Mouse (Mus musculus) forelimb bud, embryonic 11.5 days (tissue): ENCODE measurements at regions not wholly inside any gene's neighbourhood (a gene's known extent, or its start where the extent isn't known, plus 50 kb on each side); places are given as distances from the start of the nearest gene placed in this dataset.
"Not testable (repeated sequence)": the region's sequence is repeated elsewhere in the genome, so short reads cannot be mapped to it uniquely, and the experiment has no call there.

Experiments
- DNase-seq: peaks from one replicate; pipeline ENCODE4 v3.0.0-alpha.2; 2012; ENCODE audit warnings: low read depth, low spot score

- no peak for DNase-seq
Measured at GRCm38 (mm10) chr1:189156906-189157305, 149.3 kb upstream of the Kctd3 start.

- DNase-seq, result no peak
Measured at GRCm38 (mm10) chr1:189154376-189154775, 146.7 kb upstream of the Kctd3 start.

- DNase-seq, result no peak
Measured at GRCm38 (mm10) chr1:189153150-189153549, 145.5 kb upstream of the Kctd3 start.

DNA sequence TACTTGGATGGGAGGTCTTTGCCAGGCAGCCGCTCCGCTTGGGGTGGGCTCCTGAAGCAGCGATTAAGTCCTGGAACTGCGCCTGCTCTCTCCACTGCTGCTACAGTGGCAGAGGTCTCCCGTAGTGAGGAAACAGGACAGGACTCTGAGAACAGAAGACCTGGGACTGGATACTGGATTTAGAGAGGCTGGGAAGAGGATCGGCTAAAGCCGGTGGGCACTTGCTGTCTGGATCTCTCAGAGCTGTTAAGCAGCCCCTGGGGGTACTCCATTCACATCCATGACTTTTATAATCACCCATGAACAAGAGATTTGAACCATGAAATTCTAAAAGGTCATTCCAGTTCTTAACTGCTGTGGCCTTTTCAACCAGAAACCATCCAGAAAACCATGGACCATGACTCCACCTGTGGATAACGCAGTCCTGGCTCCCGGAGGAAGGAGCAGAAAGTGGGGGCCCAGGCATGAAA, 135.4 kb upstream of the Kctd3 start:
- DNase-seq, result no peak

- DNase-seq, result no peak
Measured at GRCm38 (mm10) chr1:189142551-189142950, 134.9 kb upstream of the Kctd3 start.

DNA sequence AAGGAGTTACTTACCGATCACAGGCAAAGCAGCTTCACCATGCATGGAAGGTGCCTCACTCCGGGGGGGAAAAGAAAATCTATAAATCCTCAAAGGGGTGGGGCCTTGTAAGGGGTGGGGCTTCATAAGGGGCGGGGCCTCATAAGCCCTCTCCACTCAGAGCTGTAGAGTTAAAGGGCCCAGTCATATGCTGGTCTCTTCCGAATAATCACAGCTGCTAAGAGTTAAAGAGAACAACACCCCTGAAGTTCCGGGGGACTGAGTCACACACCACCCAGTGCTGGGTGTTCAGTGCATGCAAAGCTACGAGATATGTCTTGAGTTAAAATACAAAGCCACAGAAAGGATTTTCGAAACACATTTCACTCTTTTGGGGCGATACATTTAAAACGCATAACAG, 134.1 kb upstream of the Kctd3 start:
- DNase-seq, result no peak

- no peak for DNase-seq
Measured at GRCm38 (mm10) chr1:189136731-189137385, 129.2 kb upstream of the Kctd3 start.

DNA sequence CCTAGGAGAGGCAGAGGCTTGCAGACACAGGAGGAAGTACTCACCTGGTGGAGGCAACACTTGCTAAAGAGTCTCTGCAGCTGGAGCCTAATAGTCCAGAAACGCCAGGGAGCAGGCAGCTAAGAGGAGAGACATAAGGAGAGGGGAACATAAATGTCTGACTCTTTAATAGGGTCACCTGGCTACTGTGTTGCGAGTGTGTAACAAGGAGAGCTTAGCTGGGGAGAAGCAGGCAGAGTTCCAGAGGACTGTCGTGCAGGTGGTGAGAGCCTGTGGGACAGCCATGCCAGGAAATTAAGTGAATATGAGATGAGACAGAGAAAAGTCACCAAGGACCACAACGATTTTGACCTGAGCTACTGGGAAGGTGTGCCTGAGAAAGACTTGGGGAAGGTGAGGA, 128.2 kb upstream of the Kctd3 start:
- DNase-seq, result no peak

GRCm38 (mm10) chr1:189128706-189129105, 121.1 kb upstream of the Kctd3 start:
- DNase-seq, result no peak

DNA sequence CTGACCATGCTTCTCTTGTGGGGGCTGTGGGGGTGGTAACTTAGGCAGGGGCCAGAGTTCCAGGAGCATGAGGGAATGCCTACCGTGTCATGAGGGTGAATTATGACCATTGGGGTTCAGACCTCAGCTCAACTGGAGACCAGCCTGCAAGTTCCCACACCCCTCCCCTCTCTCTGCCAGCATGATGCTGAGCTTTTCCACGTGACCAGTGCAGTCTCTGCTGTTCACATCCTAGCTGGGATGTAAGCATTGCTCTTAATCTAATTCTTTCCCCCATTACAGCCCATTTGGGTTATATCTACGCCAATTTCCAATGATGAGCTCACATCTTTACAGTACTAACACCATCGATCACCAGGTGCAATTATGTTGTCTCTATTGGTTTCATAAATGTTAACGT, 120.6 kb upstream of the Kctd3 start:
- not testable (repeated sequence) for DNase-seq

DNA sequence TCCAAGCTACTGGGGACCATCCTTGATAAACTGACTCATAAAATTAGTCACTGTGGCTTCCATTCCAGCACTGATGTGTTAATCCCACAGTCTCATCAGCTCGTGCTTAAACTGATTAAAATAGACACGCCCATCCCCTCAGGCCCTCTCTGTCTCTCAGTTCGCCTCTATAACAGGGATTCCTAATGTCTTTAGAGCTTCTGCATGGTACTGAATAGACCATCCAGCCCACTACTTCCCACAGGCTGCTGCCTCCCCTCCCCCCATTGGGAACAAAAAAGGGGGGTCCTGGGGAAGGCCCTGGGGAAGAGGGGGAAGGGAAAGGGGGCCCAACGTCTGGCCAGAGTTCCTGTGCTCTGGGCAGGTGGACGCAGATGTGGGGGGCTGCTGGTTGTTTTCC, 119.7 kb upstream of the Kctd3 start:
- no peak for DNase-seq

DNA sequence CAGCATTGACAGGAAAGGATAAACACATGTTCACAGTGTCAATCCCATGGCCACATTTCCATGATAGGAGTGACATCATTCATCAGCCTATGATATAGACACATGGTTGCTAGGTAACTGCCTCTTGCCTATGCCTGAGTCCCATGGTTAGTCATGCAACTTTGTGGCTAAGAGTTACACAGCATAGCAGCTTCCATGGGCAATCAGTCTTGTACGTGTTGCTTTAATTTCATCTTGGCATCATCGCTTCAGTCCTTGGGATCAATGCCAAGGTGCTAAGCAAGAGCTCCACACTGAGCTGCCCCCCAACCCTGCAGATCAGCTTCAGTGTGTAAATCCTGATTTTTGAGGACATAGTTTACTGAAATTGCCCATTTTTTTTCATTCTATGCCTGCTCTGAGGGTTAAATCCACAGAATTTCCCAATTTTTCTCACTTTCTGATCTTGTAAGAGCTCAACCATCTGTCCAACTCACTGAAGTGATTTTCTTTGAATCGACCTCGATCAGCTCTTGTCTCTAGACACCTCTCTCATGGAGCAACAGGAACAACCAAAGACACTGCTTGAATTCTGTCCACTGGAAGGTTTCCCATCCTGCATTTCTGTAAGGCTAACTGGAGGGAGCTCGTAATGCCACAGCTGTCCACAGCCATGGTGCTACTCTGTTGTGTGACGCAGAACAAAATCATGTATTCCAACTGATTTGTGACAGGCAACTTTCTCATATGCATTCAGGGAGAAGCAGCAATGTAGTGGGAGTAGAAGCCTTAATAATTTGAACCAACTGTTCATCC, 112.5 kb upstream of the Kctd3 start:
- DNase-seq, result no peak

DNA sequence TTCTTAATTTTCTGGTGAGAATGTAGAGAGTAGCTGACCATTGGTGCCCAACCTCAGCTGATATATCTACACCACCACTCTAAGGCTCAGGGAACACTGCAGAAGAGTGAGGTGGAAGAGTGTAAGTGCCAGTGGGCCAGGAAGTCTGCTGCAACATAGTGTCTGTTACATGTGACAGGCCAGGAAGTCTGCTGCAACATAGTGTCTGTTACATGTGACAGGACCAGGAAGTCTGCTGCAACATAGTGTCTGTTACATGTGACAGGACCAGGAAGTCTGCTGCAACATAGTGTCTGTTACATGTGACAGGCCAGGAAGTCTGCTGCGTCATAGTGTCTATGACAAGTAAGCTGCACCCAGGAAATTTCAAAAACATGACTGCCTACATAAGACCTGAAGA, 111.4 kb upstream of the Kctd3 start:
- DNase-seq, result not testable (repeated sequence)

- DNase-seq, result no peak
Measured at GRCm38 (mm10) chr1:189118582-189118981, 110.9 kb upstream of the Kctd3 start.

DNA sequence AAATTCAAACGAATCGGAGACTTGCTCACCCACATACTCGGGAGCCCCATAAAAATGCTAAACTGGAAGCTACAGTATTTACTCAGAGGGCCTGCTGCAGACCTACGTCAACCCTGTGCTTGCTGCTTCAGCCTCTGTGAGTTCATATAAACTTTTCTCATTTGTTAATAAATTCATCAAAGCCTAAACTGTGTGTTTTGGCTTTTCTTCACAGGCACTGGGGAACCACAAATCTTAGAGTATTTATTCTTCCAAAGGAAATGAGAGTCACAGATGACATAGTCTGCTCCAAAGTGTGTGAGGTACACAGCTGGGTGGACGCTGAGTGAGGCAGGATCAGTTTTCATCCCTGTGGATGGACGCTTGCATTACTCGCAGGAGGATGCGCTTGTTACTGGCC, 108.3 kb upstream of the Kctd3 start:
- DNase-seq, result no peak

GRCm38 (mm10) chr1:189115279-189115678, 107.6 kb upstream of the Kctd3 start:
- DNase-seq, result no peak

DNA sequence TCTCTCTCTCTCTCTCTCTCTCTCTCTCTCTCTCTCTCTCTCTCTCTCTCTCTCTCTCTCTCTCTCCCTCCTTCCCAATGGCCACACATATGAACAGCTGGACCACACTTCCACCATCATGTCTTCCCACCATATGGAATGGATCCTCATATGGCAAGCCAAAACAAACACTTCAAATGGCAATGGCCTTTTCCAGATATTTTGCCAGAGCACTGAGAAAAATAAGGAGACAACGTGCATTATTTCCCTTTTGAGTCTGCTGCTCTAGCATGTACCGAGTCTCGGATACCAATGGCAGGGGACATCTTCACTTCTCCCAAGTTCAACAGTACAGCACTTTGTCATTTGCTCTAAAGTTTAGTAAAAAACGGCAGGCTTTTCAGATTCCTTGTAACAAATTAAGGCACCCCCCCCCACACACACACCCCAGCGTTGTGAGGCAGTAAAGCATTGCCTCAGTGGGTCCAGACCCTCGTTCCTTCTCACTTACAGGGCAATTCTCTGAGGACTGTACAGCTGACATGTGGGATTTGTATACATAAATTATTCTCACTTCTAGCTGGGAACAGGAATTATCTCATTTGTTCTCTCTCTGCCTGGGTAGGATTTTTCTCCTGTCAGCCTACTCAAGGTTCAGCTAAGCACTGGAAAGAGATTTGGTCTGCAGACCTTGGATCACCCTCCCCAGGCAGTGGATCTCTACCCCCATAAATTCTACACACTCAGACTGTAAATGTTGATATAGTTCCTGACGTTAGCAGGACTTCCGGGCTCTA, 100.8 kb upstream of the Kctd3 start:
- no peak for DNase-seq

DNA sequence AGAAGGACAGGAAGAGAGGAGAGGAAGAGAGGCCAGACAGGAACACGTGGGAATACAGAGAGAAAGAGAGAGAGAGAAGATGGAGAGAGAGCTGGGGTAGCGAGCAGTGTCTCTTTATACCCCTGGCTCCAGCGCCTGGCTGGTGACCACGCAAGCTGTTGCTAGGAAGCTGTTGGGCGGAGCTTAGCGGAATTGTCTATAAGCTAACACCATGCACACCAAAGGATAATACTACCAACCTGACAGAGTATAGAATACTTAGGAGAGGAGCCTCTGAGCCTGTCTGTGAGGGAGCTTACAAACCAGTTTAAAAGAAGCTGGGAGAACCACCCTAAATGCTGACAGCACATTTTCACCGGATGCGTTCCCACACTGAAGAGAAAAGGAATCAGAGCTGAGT, 100.2 kb upstream of the Kctd3 start:
- DNase-seq, result no peak

GRCm38 (mm10) chr1:189107156-189107555, 99.5 kb upstream of the Kctd3 start:
- DNase-seq, result no peak

DNA sequence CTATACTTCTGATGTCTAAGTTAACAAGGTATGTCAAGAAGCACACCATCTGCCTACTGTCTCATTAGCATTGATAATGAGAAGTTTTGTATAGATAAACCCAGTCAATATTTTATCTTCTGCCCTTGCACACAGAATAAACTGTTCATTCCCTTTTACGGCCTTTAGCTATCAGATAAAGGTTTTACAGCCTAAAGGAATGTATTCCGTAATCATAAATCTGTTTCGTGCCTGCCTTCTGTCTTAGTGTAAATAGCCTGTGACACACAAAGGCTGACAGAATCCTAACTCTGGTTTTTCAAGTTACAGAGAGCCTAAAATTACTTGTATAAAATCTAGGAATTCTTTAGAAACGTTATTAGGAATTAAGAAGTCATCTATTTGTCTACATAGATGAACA, 97.6 kb upstream of the Kctd3 start:
- no peak for DNase-seq

GRCm38 (mm10) chr1:189102781-189103180, 95.1 kb upstream of the Kctd3 start:
- no peak for DNase-seq

GRCm38 (mm10) chr1:189099121-189099520, 91.5 kb upstream of the Kctd3 start:
- DNase-seq, result no peak
